Comparison of ENCODE assay signal across 14 mouse cellular contexts in genomic region chr16:87318200-87318811, GRCm38 (mm10). TPM values are rescaled to one million over a fixed set of nuclear protein-coding genes. Genes with fewer than 3 reads are reported as not detected.
A peak's percentile ranks its signal among the peaks of the same experiment; 100 is the strongest.
DNase-seq lines count a peak whose midpoint lies in the region; ATAC-seq and TF ChIP-seq lines count a peak whose summit lies in the region.
"Had no signal": no experiment of that assay in that cellular context is flagged by ENCODE, and none has a peak within 500 bp of the region (broad histone marks: within the 10 kb centered on the region; RNA-seq: fewer than 3 reads in every experiment).

No protein-coding gene starts in this region.

- DNase-seq in forebrain, postnatal 0 days, result peak; percentile 13
- peak; percentile 35 for DNase-seq in hindbrain, postnatal 0 days (ENCODE audit: low spot score)
- DNase-seq in cerebellum, adult 11-12 months, result no peak
- DNase-seq in spleen, postnatal 36 days (ENCODE audit: low spot score in 2 of 2), result no peak
- DNase-seq: cerebellum, adult 11 months; gastrocnemius, postnatal 25 days; kidney, adult 11 months; right cerebral cortex, postnatal 25 days; thymus, postnatal 36 days had no signal

- 60% methylated on average over 5 of the region's 5 CpGs for WGBS in forebrain, postnatal 0 days
- 66% methylated on average over 5 of the region's 5 CpGs for WGBS in forebrain, embryonic 12.5 days
- 70% methylated on average over 5 of the region's 5 CpGs for WGBS in embryonic facial prominence, embryonic 15.5 days
- WGBS in hindbrain, postnatal 0 days, result 44% methylated on average over 5 of the region's 5 CpGs
- WGBS in midbrain, embryonic 16.5 days, result 41% methylated on average over 5 of the region's 5 CpGs

- TF ChIP-seq CTCF in forebrain, postnatal 0 days (IDR thresholded peaks at IDR 0.05; ENCODE audit: low read depth), result no peak
- TF ChIP-seq CTCF in hindbrain, postnatal 0 days (IDR thresholded peaks at IDR 0.05; ENCODE audit: low read depth), result no peak

- ATAC-seq in forebrain, postnatal 0 days, result peak; percentile 29; the same call in 1 of the 2 replicates
- no peak for ATAC-seq in forebrain, embryonic 12.5 days (ENCODE audit: low FRiP score)
- ATAC-seq in embryonic facial prominence, embryonic 15.5 days (ENCODE audit: insufficient number of reproducible peaks, low FRiP score, low TSS enrichment, low read depth), result no peak
- ATAC-seq in hindbrain, postnatal 0 days, result peak; percentile 58; the same call in 1 of the 2 replicates
- ATAC-seq in midbrain, embryonic 16.5 days, result peak; percentile 87
- ATAC-seq in erythroid progenitor cell, adult 5-6 weeks (replicated peaks; ENCODE audit: low FRiP score, poor library complexity, severe bottlenecking), result no peak

- no peak overlapping the region for H3K4me3 ChIP-seq in forebrain, postnatal 0 days (ENCODE audit: low read depth, low read length)
- no peak overlapping the region for H3K4me3 ChIP-seq in forebrain, embryonic 12.5 days (replicated peaks)
- H3K4me3 ChIP-seq in embryonic facial prominence, embryonic 15.5 days (replicated peaks), result no peak overlapping the region
- H3K4me3 ChIP-seq in hindbrain, postnatal 0 days (ENCODE audit: low read length), result no peak overlapping the region
- H3K4me3 ChIP-seq in midbrain, embryonic 16.5 days (ENCODE audit: low read depth, low read length), result no peak overlapping the region
- H3K4me3 ChIP-seq: heart, embryonic 15.5 days had no signal

- no peak overlapping the region for H3K27ac ChIP-seq in forebrain, postnatal 0 days (ENCODE audit: low read depth, low read length)
- H3K27ac ChIP-seq in forebrain, embryonic 12.5 days, result no peak overlapping the region
- H3K27ac ChIP-seq in embryonic facial prominence, embryonic 15.5 days (replicated peaks), result peak overlapping the region; percentile 48; the same call in 1 of the 2 replicates
- no peak overlapping the region for H3K27ac ChIP-seq in hindbrain, postnatal 0 days
- 0 out of 2 replicates have a peak overlapping the region, but pooled peaks have one; percentile 13 for H3K27ac ChIP-seq in midbrain, embryonic 16.5 days (ENCODE audit: low read length)
- H3K27ac ChIP-seq: heart, embryonic 15.5 days had no signal

- no peak overlapping the region for H3K4me2 ChIP-seq in forebrain, postnatal 0 days (ENCODE audit: low read depth)
- H3K4me2 ChIP-seq in forebrain, embryonic 12.5 days, result no peak overlapping the region
- no peak overlapping the region for H3K4me2 ChIP-seq in embryonic facial prominence, embryonic 15.5 days (replicated peaks)
- H3K4me2 ChIP-seq in hindbrain, postnatal 0 days (ENCODE audit: low read depth, low read length), result no peak overlapping the region
- no peak overlapping the region for H3K4me2 ChIP-seq in midbrain, embryonic 16.5 days (ENCODE audit: low read length)
- H3K4me2 ChIP-seq: heart, embryonic 15.5 days had no signal

- H3K4me1 ChIP-seq in forebrain, postnatal 0 days (ENCODE audit: insufficient read depth), result no peaks in the 10 kb centered on the region
- H3K4me1 ChIP-seq in forebrain, embryonic 12.5 days, result peaks cover 6% of the 10 kb centered on the region; the same call in 1 of the 2 replicates
- peaks cover 17% of the 10 kb centered on the region; the same call in 1 of the 2 replicates for H3K4me1 ChIP-seq in embryonic facial prominence, embryonic 15.5 days
- peaks cover 8% of the 10 kb centered on the region for H3K4me1 ChIP-seq in hindbrain, postnatal 0 days (ENCODE audit: insufficient read depth, low read length)
- H3K4me1 ChIP-seq in midbrain, embryonic 16.5 days (ENCODE audit: control insufficient read depth, insufficient read depth, low read length), result peaks cover 13% of the 10 kb centered on the region
- H3K4me1 ChIP-seq: heart, embryonic 15.5 days had no signal

- H3K36me3 ChIP-seq in forebrain, postnatal 0 days (ENCODE audit: insufficient read depth), result no peaks in the 10 kb centered on the region
- no peaks in the 10 kb centered on the region for H3K36me3 ChIP-seq in forebrain, embryonic 12.5 days (replicated peaks)
- no peaks in the 10 kb centered on the region for H3K36me3 ChIP-seq in embryonic facial prominence, embryonic 15.5 days
- H3K36me3 ChIP-seq in hindbrain, postnatal 0 days (ENCODE audit: insufficient read depth, low read length), result no peaks in the 10 kb centered on the region
- H3K36me3 ChIP-seq in midbrain, embryonic 16.5 days (ENCODE audit: control insufficient read depth, insufficient read depth, low read length), result no peaks in the 10 kb centered on the region
- H3K36me3 ChIP-seq: heart, embryonic 15.5 days had no signal

- H3K9ac ChIP-seq in forebrain, postnatal 0 days, result no peak overlapping the region
- H3K9ac ChIP-seq in forebrain, embryonic 12.5 days, result no peak overlapping the region
- H3K9ac ChIP-seq in embryonic facial prominence, embryonic 15.5 days, result no peak overlapping the region
- no peak overlapping the region for H3K9ac ChIP-seq in hindbrain, postnatal 0 days (replicated peaks; ENCODE audit: low read length)
- no peak overlapping the region for H3K9ac ChIP-seq in midbrain, embryonic 16.5 days (ENCODE audit: low read depth, low read length)
- H3K9ac ChIP-seq: heart, embryonic 15.5 days had no signal

- H3K9me3 ChIP-seq in forebrain, postnatal 0 days (ENCODE audit: low read length), result no peaks in the 10 kb centered on the region
- no peaks in the 10 kb centered on the region for H3K9me3 ChIP-seq in forebrain, embryonic 12.5 days
- H3K9me3 ChIP-seq in embryonic facial prominence, embryonic 15.5 days (replicated peaks), result no peaks in the 10 kb centered on the region
- H3K9me3 ChIP-seq in hindbrain, postnatal 0 days (ENCODE audit: low read length), result no peaks in the 10 kb centered on the region
- no peaks in the 10 kb centered on the region for H3K9me3 ChIP-seq in midbrain, embryonic 16.5 days (replicated peaks; ENCODE audit: control insufficient read depth, low read length, poor library complexity, severe bottlenecking)
- H3K9me3 ChIP-seq: heart, embryonic 15.5 days had no signal

- H3K27me3 ChIP-seq in forebrain, postnatal 0 days (ENCODE audit: insufficient read depth, low read length), result no peaks in the 10 kb centered on the region
- no peaks in the 10 kb centered on the region for H3K27me3 ChIP-seq in forebrain, embryonic 12.5 days
- no peaks in the 10 kb centered on the region for H3K27me3 ChIP-seq in embryonic facial prominence, embryonic 15.5 days
- H3K27me3 ChIP-seq in hindbrain, postnatal 0 days (ENCODE audit: insufficient read depth, low read length), result no peaks in the 10 kb centered on the region
- no peaks in the 10 kb centered on the region for H3K27me3 ChIP-seq in midbrain, embryonic 16.5 days (ENCODE audit: control insufficient read depth, insufficient read depth, low read depth, low read length)
- H3K27me3 ChIP-seq: heart, embryonic 15.5 days had no signal

RNA-seq across cellular contexts. Expression of gene N6amt1, which starts 35.7 kb away (rescaled TPM):
- 16.5 and 16.6 TPM in 2 replicates for total RNA-seq in forebrain, postnatal 0 days (2014; rRNA removed)
- polyA plus RNA-seq in forebrain, postnatal 0 days (2015; fragmentation: Nextera tagmentation; extraction: Ambion mirVana), result 23.0 and 32.2 TPM in 2 replicates
- polyA plus RNA-seq in forebrain, embryonic 12.5 days (2016; fragmentation: Nextera tagmentation; extraction: Ambion mirVana), result 16.2 and 16.5 TPM in 2 replicates
- 23.4 and 25.7 TPM in 2 replicates for polyA plus RNA-seq in embryonic facial prominence, embryonic 15.5 days (2015; fragmentation: Nextera tagmentation; extraction: Ambion mirVana)
- total RNA-seq in hindbrain, postnatal 0 days (2014; rRNA removed), result 7.8 and 10.0 TPM in 2 replicates
- 33.8 and 34.6 TPM in 2 replicates for polyA plus RNA-seq in hindbrain, postnatal 0 days (2015; fragmentation: Nextera tagmentation; extraction: Ambion mirVana)
- polyA plus RNA-seq in midbrain, embryonic 16.5 days (2015; fragmentation: Nextera tagmentation; extraction: Ambion mirVana), result 18.2 and 18.8 TPM in 2 replicates
- total RNA-seq in erythroid progenitor cell, adult 5-6 weeks (2015; ENCODE audit: low replicate concordance), result 2.9 and 3.2 TPM in 2 replicates
- 1.9 and 2.0 TPM in 2 replicates for total RNA-seq in erythroid progenitor cell, adult 5-6 weeks (2017; ENCODE audit: low replicate concordance)

Comparison
In these comparisons a context has a peak if more than half of its experiments do, and no peak if none do; other contexts are left out.
1. ATAC-seq: peak in forebrain, postnatal 0 days (single experiment), hindbrain, postnatal 0 days (single experiment) and midbrain, embryonic 16.5 days (single experiment); none in forebrain, embryonic 12.5 days (single experiment), embryonic facial prominence, embryonic 15.5 days (single experiment) and erythroid progenitor cell, adult 5-6 weeks (single experiment).
2. DNase-seq: peak in forebrain, postnatal 0 days (single experiment) and hindbrain, postnatal 0 days (single experiment); none in cerebellum, adult 11-12 months (single experiment) and spleen, postnatal 36 days (0 of 2).
3. H3K27ac ChIP-seq: peak in embryonic facial prominence, embryonic 15.5 days (single experiment) and midbrain, embryonic 16.5 days (single experiment); none in forebrain, postnatal 0 days (single experiment), forebrain, embryonic 12.5 days (single experiment) and hindbrain, postnatal 0 days (single experiment).